Mouse (Mus musculus) common myeloid progenitor, adult 5-6 weeks (primary cell): ENCODE data around the gene Ndufs7. TPM values are rescaled to one million over a fixed set of nuclear protein-coding genes. Genes with fewer than 3 reads are reported as not detected.
A peak's percentile ranks its signal among the peaks of the same experiment; 100 is the strongest.
"Not testable (repeated sequence)": the region's sequence is repeated elsewhere in the genome, so short reads cannot be mapped to it uniquely, and the experiment has no call there.

Source experiments
- ATAC-seq: replicated peaks from 2 replicates; pipeline ENCODE4 v1.8.0; 2016; ENCODE audit warnings: low read depth, mild to moderate bottlenecking, moderate TSS enrichment, inconsistent platforms; ENCODE audit not compliant: poor library complexity, severe bottlenecking
- total RNA-seq: library from RNA; stranded (forward); fragments of 200-1000, 187-1606 nt; gene quantifications from 2 replicates; pipeline ENCODE4 v1.2.3, GENCODE M21; 2017

The Ndufs7 gene
- total RNA-seq, 1 experiment from 2014 or later = 101 TPM

DNA sequence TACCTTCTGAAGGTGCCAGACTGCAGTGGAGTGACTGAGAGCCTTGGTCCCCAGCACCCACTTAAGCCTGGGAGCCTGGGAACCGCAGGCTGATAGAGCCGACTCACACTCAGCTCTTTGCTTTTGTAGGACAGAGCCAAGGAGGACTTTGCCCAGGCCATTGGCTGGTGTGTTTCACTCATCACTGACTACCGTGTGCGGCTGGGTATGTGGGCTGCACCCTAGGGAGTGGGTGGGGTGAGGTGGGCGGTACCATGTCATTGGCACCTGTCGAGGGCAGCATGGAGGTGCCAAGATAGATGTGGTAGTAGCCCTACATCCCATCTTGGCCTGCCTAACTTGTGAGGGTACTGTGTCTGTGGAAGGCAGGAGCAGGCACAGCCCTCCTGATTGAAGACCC, 9.1 kb upstream of the Ndufs7 start:
- ATAC-seq = no peak

DNA sequence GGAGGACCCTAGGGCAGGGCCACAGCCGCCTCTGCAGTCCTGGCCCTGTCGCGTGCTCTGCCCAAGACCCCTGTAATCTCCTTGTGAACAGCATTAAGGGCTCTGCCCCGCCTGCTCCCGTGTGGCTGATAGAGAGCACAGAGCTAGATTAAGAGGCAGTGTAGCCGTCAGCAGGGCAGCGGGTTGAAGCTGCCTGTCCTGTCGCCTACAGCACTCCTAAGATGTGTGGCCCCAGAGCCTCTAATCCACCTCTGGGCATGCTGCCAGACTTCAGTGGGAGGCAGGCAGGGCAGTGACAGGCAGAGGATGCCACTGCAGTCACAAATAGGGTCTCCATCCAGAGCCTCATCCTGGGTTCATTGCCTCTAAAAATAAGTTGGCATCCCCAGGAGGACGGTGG, 6.8 kb upstream of the Ndufs7 start:
- ATAC-seq = no peak

DNA sequence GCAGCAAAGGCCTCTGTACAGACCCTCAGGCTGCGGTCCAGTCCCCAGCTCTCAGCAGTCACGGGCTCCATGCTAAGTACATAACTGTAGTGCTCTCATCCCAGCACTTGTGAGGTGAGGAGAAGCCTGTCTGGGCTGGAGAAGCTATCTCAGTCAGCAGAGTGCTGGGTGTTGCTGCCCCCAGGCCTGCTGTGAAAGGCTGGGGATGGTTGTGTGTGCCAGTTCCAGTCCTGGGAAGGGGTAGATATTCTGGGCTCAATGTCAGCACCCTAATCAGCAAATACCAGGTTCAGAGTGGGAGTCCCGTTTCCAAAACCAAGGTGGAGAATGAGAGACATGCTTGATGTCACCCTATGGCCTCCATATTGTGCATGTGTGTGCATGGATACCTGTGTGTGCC, 6.3 kb upstream of the Ndufs7 start:
- no peak for ATAC-seq

DNA sequence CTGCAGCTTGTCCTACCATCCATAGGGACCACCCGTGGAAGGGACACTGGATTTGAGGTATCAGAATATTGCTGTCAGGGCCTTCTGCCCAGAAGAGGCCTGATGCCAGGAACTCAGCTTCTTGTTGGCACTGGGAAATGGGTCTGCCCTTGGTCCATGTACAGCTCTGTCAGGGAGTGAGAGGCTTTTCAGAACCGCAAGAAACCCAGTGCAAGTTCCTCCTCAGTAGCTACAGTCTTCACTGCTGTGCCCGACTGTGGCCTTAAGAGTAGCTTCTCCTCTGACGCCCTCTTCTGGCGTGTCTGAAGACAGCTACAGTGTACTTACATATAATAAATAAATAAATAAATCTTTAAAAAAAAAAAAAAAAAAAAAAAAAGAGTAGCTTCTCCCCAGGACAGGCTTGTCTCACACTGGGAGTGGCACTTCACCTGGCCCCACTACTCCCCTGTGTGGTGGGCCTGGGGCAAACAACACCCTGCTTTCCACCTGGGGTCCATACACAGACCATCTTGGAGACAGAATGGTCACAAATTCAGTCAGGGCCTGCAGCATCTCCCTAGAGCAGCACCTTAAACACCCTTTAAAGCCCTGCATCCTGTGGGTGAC, 4.0 kb upstream of the Ndufs7 start:
- no peak for ATAC-seq

DNA sequence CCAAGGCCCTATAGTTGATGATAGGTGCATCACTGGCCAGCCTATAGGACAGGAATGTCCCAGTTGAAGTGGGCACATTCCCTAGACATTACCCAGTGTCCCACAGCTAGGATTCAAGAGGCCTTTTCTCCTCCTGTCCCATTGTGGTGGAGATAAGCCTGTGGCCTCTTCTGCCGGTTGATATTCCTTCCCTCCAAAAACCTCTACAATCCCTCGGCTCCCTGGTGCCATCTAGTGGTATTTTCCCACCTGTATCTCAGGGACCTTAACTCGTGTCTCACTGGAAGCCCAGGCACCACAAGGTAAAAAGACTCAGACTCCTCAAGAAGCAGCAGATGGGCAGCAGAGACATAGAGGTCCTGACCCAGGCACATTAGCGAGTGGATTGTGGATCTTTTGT, 3.3 kb upstream of the Ndufs7 start:
- ATAC-seq = peak; percentile 43

DNA sequence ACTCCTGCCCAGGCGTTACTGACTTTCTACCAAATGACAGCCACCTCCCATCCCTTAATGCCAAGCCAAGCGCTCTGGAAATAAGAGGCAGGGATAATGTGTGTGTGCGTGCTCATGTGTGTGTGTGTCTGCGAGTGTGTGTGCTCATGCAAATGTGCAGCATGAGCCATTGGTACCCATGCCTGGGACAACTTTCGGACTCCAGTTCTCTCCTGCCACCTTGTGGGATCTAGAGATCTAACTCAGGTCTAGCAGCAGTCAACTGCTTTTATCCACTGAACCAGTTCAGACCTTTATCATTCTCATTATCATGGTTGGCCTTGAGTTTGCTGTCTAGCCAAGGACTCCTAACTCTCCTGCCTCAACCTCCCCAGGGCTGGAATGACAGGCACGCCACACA, 1.1 kb upstream of the Ndufs7 start:
- ATAC-seq = no peak

DNA sequence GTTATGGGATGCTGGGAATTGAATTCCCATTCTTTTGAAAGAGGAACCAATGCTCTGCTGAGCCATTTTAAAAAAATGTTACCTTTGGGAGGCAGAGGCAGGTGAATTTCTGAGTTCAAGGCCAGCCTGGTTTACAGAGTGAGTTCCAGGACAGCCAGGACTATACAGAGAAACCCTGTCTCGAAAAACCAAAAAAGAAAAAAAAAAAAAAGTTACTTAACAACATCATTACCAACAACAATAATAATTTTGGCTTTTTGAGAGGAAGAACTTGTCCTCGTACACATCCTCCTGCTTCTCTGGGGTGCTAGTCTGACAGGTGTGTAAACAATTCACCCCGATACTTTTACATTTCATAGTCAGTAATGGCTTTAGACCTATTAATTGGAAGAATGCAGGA, 484 bp upstream of the Ndufs7 start:
- not testable (repeated sequence) for ATAC-seq

DNA sequence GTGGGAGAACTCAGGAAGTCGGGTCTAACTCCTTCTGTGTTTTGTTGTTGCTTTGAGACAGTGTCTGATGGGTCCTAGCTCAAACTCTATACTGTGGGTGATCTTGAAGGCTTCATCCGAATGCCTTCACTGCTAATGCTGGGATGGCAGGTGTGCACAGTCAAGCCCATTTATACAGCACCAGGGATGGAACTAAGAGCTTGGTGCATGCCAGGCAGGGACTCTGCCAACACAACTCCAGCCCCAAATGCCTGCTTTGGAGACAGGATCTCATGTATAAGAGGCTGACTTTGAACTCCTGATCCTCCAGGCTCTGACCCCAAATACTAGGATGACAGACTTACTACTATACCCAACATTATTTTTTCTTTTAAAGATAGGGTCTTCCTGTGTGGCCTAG, 1.1 kb downstream of the Ndufs7 start:
- no peak for ATAC-seq

DNA sequence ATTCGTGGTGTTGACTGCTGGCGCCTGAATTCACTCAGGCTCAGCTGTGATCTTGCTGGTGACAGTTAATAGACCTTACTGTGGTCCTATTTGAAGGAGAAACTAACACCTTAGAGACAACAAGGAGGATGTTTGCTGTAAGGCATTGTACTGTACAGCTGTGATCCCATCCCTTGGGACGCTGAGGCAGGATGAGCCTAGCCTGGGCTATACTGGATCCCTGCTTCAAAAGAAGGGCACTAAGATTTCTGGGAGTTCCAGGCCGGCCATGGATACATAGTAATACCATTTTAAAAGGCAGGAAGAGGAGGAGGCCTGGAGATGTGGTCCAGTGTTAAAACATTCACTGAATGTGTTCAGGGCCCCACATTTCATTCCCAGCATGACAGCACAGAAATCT, 1.7 kb downstream of the Ndufs7 start:
- ATAC-seq = no peak

DNA sequence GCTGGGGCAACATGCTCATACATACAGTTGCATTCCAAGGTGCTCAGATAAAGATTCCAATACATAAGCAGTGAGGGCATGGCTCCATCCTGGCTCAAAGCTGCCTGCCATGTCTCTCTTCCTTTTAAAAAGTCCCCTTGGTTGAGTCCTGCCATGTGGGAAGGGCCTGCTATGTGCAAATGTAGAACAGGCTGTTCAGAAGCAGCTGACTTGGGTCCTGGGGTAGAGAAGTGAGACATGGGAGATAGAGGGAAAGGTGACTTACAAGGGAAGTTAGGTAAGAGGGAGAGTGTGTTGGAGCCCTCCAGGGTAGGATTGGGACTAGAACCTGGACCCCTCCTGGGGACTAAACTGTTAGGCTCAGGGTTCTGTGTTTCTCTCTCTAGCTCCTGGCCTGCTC, 3.1 kb downstream of the Ndufs7 start:
- ATAC-seq = no peak

DNA sequence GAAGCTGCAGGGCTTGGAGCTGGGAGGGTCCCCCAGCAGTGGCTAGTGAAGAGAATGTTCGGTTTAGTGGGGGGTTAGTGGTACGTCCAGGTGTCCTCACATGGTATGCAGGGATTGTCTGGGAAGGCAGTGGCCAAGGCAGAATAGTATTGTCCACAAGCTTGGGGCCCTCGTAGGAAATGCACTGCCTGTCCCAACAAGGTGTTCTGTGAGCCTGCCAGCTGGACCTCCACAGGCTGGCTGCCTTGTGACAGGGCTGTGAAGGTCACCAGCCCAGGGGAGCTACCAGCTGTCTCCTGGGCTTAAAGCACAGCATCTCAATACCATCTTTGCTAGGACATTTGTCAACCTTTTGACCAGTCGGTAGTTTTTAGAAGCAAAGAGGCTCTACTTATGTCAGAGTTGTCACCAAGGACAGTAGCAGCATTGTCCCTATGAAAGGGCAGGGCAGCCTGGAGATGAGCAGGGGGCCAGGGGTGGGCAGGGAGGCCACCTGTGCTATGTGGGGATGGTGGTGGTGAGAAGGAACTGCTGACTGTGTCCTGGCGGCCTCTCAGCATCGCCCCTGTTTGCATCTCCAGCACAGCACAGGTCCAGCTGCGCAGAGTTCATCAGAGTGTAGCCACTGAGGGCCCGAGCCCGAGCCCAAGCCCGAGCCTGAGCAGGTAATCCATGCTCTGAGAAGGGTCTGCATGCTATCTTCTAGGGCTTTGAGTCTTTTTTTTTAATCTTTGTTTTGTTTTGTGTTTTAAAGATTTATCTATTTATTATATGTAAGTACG, 3.8 kb downstream of the Ndufs7 start:
- no peak for ATAC-seq

DNA sequence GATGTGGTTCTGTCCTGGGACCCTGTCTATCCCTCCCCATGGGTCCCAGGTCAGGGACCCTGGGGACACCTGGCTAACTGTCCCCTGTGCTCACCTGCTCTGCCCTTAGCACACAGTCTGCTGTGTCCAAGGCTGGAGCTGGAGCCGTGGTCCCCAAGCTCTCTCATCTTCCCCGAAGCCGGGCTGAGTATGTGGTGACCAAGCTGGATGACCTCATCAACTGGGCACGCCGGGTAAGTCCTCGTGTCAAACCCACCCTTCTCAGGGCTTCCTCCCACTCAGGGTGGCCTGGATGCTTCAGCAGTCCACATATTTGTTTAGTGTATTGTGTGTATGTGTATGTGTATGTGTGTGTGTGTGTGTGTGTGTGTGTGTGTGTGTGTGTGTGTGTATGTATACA, 4.6 kb downstream of the Ndufs7 start:
- ATAC-seq = no peak

DNA sequence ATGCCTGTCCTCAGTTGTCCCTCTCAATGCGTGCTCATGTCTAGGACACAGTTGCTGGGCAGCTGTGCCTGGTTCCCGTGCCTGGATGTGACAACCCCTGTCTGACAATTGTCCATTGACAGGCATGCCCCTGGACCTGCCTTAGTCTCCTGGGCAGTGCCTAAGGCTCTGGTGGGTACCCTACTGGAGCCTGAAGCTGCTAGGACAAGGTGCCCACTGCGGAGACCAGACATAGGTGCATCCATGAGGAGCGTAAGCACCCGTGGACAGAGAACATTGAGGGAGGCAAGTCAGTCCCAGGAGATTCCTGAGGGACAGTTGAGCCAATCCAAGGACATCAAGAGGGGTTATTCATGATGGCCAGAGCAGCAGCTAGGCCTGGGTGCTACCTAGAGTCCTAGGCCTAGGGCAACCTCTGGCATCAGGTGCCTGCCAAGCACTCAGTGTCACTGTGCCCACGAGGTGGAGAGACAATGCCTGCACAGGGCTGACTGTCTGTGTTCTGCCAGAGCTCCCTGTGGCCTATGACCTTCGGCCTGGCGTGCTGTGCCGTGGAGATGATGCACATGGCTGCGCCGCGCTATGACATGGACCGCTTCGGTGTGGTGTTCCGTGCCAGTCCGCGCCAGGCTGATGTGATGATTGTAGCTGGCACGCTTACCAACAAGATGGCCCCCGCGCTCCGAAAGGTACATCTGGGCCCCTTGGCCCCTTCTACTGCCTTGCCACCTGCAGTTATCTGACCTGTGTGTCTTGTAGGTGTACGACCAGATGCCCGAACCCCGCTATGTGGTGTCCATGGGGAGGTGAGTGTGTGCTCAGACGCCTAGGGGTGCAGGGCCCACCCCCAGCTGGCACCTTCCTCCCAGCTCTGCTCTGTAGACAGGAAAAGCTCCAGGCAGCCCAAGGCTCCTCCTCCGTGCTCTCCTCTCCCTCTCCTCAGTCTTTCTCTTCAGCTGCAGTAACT, 5.7 kb downstream of the Ndufs7 start:
- ATAC-seq = no peak

DNA sequence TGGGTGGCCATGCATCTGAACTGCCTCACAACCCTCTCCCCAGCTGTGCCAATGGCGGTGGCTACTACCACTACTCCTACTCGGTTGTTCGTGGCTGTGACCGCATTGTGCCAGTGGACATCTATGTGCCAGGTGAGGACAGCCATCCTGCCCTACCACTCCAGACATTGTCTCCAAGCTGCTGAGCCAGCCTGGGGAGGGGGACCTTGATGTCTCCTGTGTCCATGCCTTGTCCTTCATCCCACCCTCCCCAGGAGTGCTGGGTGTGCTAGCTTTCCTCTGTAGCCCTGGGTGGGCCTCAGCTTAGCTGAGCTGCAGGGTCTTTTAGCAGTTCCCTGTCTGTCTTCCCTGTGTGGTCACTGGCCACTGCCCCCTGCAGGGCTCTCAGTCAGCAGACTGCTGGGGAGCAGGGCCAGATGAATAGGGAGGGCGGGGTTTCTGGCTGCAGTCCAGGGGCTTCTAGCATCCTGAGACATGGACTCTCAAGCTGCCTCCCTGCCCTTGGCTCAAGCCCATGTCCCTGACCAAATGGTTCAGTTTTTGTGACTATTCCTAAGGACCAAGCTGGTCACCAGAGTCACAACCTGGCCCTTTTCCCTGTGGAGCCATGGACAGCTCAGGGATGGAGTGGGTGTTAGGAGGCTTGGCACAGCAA, 7.1 kb downstream of the Ndufs7 start:
- ATAC-seq = no peak

DNA sequence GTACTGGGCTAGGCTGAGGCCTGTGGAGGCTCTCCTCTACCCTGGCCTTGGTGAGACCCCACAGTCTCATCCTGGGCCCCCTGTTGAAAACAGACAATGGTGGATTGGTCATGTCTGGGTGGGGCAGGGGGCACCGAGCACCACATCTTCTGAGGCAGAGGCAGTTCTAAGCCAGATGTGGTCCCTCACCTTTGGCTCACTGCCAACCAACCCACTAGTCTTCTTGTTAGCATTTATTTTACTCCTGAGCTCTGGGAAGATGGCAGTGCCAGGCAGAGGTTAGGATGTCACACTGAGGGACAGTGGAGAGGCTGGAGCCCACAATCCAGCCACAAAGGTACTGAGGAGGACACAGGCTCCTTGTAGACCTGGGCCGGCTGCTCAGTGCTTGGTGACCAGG, 9.0 kb downstream of the Ndufs7 start:
- ATAC-seq = no peak

DNA sequence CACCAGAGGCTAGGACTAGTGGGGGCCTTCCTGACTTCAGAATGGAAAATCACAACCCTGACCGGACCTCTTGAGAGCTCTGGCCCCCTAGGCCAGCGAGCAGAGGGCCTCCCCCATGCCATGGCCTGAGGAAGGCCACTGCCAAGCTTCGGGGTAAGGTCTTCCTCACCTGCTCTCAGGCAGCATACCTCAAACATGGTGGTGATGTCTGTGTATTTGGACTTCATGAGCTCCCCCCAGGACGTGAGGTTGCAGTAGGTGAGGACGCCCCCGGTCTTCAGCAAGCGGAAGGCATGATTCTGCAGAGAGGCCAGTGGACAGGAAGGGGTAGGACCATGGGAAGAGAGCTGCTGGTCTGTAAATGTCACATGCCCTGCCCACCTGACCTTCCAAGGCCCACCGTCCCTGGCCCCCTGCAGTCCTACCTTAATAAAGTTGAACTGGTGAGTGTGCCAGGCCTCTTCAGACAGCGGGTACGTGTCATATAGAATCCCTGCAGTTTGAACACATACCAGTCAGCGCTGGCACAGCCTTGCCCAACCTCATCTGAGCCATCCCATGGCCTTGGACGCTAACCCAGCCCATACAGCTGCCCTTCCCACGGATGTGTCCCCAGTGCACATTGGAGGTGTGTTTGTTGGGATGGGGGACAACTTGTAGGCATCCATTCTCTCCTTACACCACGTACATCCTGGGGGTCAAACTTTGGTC, 10.0 kb downstream of the Ndufs7 start:
- ATAC-seq = no peak

DNA sequence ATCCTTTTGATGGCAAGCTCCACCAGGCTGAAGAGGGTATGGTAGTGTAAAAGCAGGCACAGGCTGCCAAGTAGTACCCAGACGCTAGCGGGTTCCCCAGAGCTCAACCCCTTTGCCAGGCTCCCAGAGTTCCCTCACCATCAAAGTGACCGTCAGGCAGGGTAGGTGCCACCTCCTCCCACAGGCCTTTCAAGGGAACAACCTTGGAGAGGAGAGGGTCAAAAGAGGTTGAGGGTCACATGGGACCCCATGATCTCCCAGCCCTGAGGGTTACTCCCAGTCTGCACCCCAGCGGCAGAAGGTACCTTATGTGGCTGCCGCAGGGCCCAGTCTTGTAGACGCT, 10.5 kb downstream of the Ndufs7 start:
- ATAC-seq = no peak

DNA sequence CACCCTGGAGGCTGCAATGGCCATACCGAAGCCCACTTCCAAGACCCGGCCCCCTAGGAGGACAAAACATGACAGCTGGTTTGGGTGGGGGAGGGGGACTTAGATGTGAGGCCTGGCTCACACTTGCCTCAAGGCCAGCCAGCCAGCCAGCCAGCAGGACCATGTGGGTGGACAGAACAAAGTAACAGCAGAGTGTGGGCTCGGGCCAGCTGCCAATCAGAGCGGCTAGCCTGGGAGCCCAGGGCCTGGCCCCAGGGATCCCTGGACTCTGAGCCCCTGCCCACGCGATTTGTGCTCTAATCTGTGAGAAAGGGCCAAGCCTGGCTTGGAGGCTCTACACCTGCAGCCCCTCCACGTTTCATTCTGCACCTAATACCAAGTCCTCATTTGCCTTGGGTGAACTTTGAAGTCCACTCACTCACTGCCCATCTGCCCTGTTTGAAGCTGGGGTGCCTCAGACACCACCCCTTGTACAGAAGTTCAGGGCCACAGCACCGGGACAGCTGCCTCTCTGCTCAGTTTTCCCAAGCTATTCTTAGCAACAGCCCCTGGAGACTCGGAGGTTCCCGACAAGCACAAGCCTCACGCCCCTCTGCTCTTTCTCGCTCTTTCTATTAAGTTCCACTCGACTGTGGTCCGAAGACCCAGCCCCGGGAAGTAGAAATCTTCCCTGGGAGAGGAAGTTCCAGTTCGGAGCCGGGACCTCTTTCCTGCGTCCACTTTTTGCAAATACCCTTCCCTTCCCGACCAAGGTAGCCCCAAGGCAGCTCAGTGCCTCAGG, 11.1 kb downstream of the Ndufs7 start:
- no peak for ATAC-seq
